Mouse (Mus musculus): ENCODE measurements around the gene Arhgap24. TPM values are rescaled to one million over a fixed set of nuclear protein-coding genes. Genes with fewer than 3 reads are reported as not detected.

The Arhgap24 gene
- 10.4 and 11.9 TPM in 2 replicates for polyA plus RNA-seq (2012; rRNA removed; ENCODE audit: low replicate concordance)

GRCm38 (mm10) chr5:102481215-102482211 lies at the start of gene Arhgap24:
Gene Arhgap24, plus strand, starts transcription at chr5:102481391.

All from mammary gland, adult 2 months (tissue).